Mouse (Mus musculus): ENCODE results near the gene Scarb1. TPM values are rescaled to one million over a fixed set of nuclear protein-coding genes. Genes with fewer than 3 reads are reported as not detected.

Gene Scarb1
- polyA plus RNA-seq, 1 experiment: 188 TPM

GRCm38 (mm10) chr5:125262578-125262977 lies 78.3 kb downstream of the Scarb1 start:
- Histone ChIP-seq H3K4me3 (ENCODE audit: control insufficient read depth, low read depth, low read length) (no peak overlapping the region), H3K27ac (ENCODE audit: control insufficient read depth, insufficient read depth, low read depth, low read length) (no peak overlapping the region), H3K36me3 (ENCODE audit: control insufficient read depth, insufficient read depth, low read length) (no peaks in the 10 kb centered on the region), H3K4me1 (ENCODE audit: control insufficient read depth, insufficient read depth, low read length) (peaks cover 6% of the 10 kb centered on the region), H3K27me3 (ENCODE audit: control insufficient read depth, insufficient read depth, low read length) (no peaks in the 10 kb centered on the region)
- no peak for TF ChIP-seq CTCF (IDR thresholded peaks at IDR 0.05; ENCODE audit: control insufficient read depth, insufficient read depth, insufficient replicate concordance, low read depth, low read length)
- TF ChIP-seq POLR2A (IDR thresholded peaks at IDR 0.05; ENCODE audit: control insufficient read depth, low read depth, low read length): no peak

- Histone ChIP-seq H3K27me3 (ENCODE audit: control insufficient read depth, insufficient read depth, low read length) (no peaks in the 10 kb centered on the region), H3K36me3 (ENCODE audit: control insufficient read depth, insufficient read depth, low read length) (no peaks in the 10 kb centered on the region), H3K27ac (ENCODE audit: control insufficient read depth, insufficient read depth, low read depth, low read length) (no peak overlapping the region), H3K4me3 (ENCODE audit: control insufficient read depth, low read depth, low read length) (no peak overlapping the region), H3K4me1 (ENCODE audit: control insufficient read depth, insufficient read depth, low read length) (peaks cover 12% of the 10 kb centered on the region)
- no peak for TF ChIP-seq POLR2A (IDR thresholded peaks at IDR 0.05; ENCODE audit: control insufficient read depth, low read depth, low read length)
- TF ChIP-seq CTCF (IDR thresholded peaks at IDR 0.05; ENCODE audit: control insufficient read depth, insufficient read depth, insufficient replicate concordance, low read depth, low read length): no peak
These were observed 87.0 kb downstream of the Scarb1 start for GRCm38 (mm10) chr5:125253917-125254316.

DNA sequence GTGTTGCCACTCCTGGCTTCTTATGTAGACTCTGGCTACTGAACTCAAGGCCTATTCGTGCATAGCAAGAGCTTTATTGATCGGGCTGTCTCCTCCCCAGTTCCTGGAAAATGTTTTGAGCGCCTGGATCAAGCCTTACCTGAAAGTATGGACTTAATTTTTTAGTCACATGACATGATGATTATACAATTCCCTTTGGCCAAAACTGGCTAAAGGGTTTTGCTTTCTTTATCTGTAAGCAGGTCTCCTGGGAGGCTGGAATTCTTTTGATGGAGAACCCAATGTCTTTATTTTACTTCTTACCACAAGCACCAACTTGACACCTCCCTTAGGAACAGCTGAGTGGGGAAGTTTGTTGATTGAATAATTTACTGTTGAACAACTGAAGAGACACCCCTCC lies 87.4 kb downstream of the Scarb1 start:
- Histone ChIP-seq H3K4me3 (ENCODE audit: control insufficient read depth, low read depth, low read length) (no peak overlapping the region), H3K36me3 (ENCODE audit: control insufficient read depth, insufficient read depth, low read length) (no peaks in the 10 kb centered on the region), H3K4me1 (ENCODE audit: control insufficient read depth, insufficient read depth, low read length) (peaks cover 12% of the 10 kb centered on the region), H3K27ac (ENCODE audit: control insufficient read depth, insufficient read depth, low read depth, low read length) (no peak overlapping the region), H3K27me3 (ENCODE audit: control insufficient read depth, insufficient read depth, low read length) (no peaks in the 10 kb centered on the region)
- no peak for TF ChIP-seq CTCF (IDR thresholded peaks at IDR 0.05; ENCODE audit: control insufficient read depth, insufficient read depth, insufficient replicate concordance, low read depth, low read length)
- TF ChIP-seq POLR2A (IDR thresholded peaks at IDR 0.05; ENCODE audit: control insufficient read depth, low read depth, low read length): no peak

- Histone ChIP-seq H3K27ac (ENCODE audit: control insufficient read depth, insufficient read depth, low read depth, low read length) (peak overlapping the region; percentile 89), H3K27me3 (ENCODE audit: control insufficient read depth, insufficient read depth, low read length) (no peaks in the 10 kb centered on the region), H3K4me3 (ENCODE audit: control insufficient read depth, low read depth, low read length) (no peak overlapping the region; the same call in 1 of the 2 replicates), H3K4me1 (ENCODE audit: control insufficient read depth, insufficient read depth, low read length) (peaks cover 12% of the 10 kb centered on the region), H3K36me3 (ENCODE audit: control insufficient read depth, insufficient read depth, low read length) (no peaks in the 10 kb centered on the region)
- no peak for TF ChIP-seq CTCF (IDR thresholded peaks at IDR 0.05; ENCODE audit: control insufficient read depth, insufficient read depth, insufficient replicate concordance, low read depth, low read length)
- TF ChIP-seq POLR2A (IDR thresholded peaks at IDR 0.05; ENCODE audit: control insufficient read depth, low read depth, low read length): 0 out of 2 replicates have a peak, but pooled peaks have one; percentile 34
These were observed 88.2 kb downstream of the Scarb1 start for GRCm38 (mm10) chr5:125252664-125253063.

DNA sequence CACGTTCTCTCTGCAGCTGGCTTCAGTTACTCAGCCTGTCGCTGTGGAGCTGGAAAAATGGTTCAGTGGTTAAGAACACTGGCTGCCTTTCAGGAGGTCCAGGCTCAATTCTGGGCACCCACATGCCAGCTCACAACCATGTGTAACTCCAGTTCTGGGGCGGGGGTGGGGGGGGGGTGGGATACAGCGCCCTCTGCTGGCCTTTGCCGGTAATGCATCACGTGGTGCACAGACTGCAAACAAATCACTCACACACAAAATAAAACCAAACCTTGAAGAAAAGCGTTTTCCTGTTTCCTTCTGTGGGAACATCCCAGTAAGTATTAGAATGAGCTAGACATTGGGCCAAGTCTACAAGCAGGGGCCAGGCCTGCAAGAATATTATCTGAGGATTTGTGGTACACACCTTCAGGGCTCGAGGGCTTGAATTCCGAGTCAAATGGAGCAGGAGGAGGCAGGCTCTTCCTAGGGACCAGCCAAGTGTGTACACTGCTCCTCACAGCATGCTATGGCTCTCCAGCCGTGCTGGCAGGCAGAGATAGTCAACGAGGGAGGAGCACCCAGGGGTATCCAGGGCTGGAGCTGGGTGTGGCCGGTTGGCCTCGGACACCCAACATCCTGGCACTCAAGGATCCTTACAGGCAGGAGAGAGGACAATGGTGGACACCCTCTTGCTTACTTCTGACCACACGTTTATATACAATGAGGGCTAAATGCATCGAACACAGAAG lies 88.8 kb downstream of the Scarb1 start:
- Histone ChIP-seq H3K4me1 (ENCODE audit: control insufficient read depth, insufficient read depth, low read length) (peaks cover 12% of the 10 kb centered on the region), H3K27ac (ENCODE audit: control insufficient read depth, insufficient read depth, low read depth, low read length) (peak overlapping the region; percentile 89), H3K4me3 (ENCODE audit: control insufficient read depth, low read depth, low read length) (no peak overlapping the region; the same call in 1 of the 2 replicates), H3K36me3 (ENCODE audit: control insufficient read depth, insufficient read depth, low read length) (no peaks in the 10 kb centered on the region), H3K27me3 (ENCODE audit: control insufficient read depth, insufficient read depth, low read length) (no peaks in the 10 kb centered on the region)
- peak; percentile 77 for TF ChIP-seq CTCF (IDR thresholded peaks at IDR 0.05; ENCODE audit: control insufficient read depth, insufficient read depth, insufficient replicate concordance, low read depth, low read length)
- no peak for TF ChIP-seq POLR2A (IDR thresholded peaks at IDR 0.05; ENCODE audit: control insufficient read depth, low read depth, low read length)

GRCm38 (mm10) chr5:125249187-125249586 lies 91.7 kb downstream of the Scarb1 start:
- TF ChIP-seq POLR2A (IDR thresholded peaks at IDR 0.05; ENCODE audit: control insufficient read depth, low read depth, low read length) (no peak), CTCF (IDR thresholded peaks at IDR 0.05; ENCODE audit: control insufficient read depth, insufficient read depth, insufficient replicate concordance, low read depth, low read length) (no peak)
- Histone ChIP-seq H3K4me1 (ENCODE audit: control insufficient read depth, insufficient read depth, low read length) (peaks cover 14% of the 10 kb centered on the region), H3K36me3 (ENCODE audit: control insufficient read depth, insufficient read depth, low read length) (no peaks in the 10 kb centered on the region), H3K27ac (ENCODE audit: control insufficient read depth, insufficient read depth, low read depth, low read length) (no peak overlapping the region), H3K4me3 (ENCODE audit: control insufficient read depth, low read depth, low read length) (no peak overlapping the region), H3K27me3 (ENCODE audit: control insufficient read depth, insufficient read depth, low read length) (no peaks in the 10 kb centered on the region)

DNA sequence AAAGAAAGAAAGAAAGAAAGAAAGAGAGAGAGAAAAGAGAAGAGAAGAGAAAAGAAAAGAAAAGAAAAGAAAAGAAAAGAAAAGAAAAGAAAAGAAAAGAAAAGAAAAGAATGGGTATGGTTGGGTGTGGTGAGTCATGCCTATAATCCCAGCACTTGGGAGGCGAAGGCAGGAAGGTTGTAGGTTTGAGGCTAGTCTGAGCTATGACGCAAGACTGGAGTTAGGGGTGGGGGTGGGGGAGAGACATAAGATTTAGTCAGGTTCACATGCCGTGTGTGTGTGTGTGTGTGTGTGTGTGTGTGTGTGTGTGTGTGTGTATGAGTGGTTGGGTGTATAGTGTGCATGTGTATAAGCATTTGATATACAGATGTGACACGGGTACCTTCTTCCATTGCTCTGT lies 94.2 kb downstream of the Scarb1 start:
- peaks cover 4% of the 10 kb centered on the region for H3K4me1 ChIP-seq (ENCODE audit: control insufficient read depth, insufficient read depth, low read length)
- TF ChIP-seq POLR2A (IDR thresholded peaks at IDR 0.05; ENCODE audit: control insufficient read depth, low read depth, low read length) (no peak), CTCF (IDR thresholded peaks at IDR 0.05; ENCODE audit: control insufficient read depth, insufficient read depth, insufficient replicate concordance, low read depth, low read length) (no peak)
- H3K27me3 ChIP-seq (ENCODE audit: control insufficient read depth, insufficient read depth, low read length): no peaks in the 10 kb centered on the region
- no peaks in the 10 kb centered on the region for H3K36me3 ChIP-seq (ENCODE audit: control insufficient read depth, insufficient read depth, low read length)
- no peak overlapping the region for H3K27ac ChIP-seq (ENCODE audit: control insufficient read depth, insufficient read depth, low read depth, low read length)
- peak overlapping the region; percentile 12 for H3K4me3 ChIP-seq (ENCODE audit: control insufficient read depth, low read depth, low read length)
